Mouse (Mus musculus) liver, adult 10 weeks (tissue): ENCODE results near the gene Ccdc162. TPM values are rescaled to one million over a fixed set of nuclear protein-coding genes. Genes with fewer than 3 reads are reported as not detected.

Experiments
- polyA plus RNA-seq: library from polyadenylated mRNA; stranded (reverse); fragments of 350-450 nt; fragmentation: Illumina TruSeq; extraction: RNeasy Lipid Tissue Mini Kit (QIAGEN cat#74804); gene quantifications from one replicate; pipeline ENCODE4 v1.2.3, GENCODE M21; 2014; ENCODE audit warnings: low read depth, low replicate concordance

The Ccdc162 gene
- polyA plus RNA-seq: 14.7 TPM

DNA sequence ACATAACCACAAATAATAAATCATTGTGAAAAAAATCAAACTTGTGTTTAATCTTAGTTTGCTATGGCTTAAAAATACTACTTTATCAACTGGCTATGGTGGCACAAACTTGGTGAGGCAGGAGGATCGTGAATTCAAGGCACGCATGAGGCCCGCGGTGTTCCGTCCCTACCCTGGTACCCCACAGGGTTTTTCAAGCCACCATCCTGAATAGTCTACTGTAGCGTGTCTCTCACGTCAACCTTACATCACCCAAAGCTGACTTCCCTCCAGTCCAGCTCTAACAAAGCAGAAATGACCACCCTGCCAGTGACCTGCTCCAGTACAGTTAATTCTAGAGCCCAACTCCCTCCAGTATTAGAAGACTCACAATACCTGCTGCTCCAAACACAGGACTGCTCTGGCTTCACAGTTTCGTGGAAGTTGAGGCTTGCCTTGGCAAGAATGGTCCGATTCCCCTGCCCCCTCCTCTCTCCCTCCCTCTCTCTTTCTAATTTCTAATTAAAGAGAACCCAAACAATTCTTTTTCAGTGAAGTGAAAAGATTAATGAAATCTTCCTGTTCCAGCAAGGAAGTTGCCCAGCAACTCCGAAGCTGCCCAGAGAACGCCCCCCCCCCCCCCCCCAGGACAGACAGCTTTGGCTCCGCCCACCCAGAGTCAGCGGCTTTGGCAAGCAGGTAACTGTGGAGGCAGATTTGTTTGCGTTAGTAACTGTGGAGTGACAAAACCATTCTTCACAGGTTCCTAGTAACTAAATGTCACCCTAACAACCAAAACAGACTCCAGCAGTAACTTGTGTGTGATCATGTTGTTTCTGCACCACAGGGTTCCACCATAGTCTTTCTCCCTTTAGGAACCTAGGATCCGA lies at the start of gene Ccdc162:
TSS of gene Ccdc162 (minus strand) at position 606 of the 869 bp plus-strand sequence.

DNA sequence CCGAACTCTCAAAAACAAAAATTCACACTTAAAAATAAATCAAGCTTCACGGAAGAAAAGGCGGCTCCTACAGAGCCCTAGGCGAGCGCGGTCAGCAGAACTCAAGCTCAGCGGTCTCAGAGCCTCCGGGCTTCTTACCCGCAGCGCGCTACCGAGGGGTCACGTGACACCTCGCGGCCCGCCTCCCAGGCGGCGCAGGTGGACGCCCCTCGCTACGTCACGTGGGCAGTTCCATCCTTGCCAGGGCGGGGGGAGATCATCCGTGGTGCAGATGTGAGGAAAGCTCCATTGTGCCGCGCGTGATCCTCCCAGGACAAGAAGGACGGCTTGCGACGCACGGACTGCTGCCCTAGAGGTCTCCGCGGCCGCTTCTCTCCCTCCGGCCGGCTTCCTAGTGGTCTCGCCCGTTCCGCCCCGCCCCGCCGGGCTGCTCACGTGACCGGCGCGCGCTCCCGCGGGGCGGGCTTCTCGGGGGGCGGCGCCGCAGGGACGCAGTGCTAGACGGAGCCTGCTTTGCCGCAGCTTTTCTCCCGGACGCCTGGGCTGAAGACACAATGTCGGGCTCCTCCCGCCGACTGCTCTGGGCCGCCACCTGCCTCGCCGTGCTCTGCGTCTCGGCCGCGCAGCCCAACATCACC lies 197.3 kb downstream of the Ccdc162 start, which contains the start of gene Cd164:
TSS of gene Cd164 (plus strand) at position 434 of the 638 bp plus-strand sequence.

DNA sequence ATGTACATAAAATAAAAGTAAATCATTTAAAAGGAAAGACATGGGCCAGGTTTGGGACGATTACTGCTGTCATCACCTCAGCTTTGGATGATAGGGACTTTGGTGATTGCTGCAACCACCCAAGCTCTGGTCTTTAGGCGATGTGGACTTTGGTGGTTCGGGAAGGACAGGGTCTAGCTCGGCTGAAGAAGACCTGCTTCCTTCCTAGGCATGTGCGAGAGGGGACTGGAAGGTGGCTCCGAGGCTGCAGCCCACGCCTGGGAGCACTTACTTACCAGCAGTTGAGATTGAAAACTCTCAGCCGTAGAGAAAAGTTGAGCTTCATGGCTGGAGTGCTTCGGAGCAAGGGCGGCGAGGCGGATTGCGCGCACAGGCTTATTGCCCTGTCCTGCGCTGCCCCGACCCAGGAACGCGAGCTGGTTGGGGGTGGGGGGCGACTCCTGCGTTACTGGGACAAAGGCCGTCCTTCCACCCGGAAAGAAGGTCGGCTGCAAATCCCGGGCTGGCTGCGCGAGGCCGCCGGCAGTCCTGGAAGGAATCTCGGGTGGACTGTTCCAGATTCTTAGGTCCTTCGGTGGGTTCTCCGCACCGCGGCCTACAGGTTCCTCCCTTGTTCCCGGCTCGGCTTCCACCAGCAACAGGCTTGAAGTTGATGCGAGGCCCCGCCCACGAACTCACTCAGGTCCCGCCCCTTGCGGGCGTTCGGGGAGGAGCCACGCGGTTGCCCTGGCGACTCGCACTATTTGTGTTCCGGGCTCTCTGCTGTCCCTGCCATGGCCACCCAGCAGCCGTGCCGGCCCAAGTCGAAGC lies 226.5 kb downstream of the Ccdc162 start, which contains the start of the genes Smpd2 and Ppil6:
TSS of gene Smpd2 (minus strand) at position 662 of the 810 bp plus-strand sequence.
TSS of gene Ppil6 (plus strand) at position 732 of the 810 bp plus-strand sequence.

Other genes starting within 250 kb of the Ccdc162 start
- not detected for gene Mical1, start 240.3 kb downstream of the Ccdc162 start, polyA plus RNA-seq
- 5.6 TPM for gene Smpd2, start 226.3 kb downstream of the Ccdc162 start, polyA plus RNA-seq
- 2.3 TPM for gene Ppil6, start 226.2 kb downstream of the Ccdc162 start, polyA plus RNA-seq
- gene Cd164, start 197.2 kb downstream of the Ccdc162 start, polyA plus RNA-seq: 723 TPM
- 5.7 TPM for gene Cep57l1, start 93.2 kb upstream of the Ccdc162 start, polyA plus RNA-seq
- 15.2 TPM for gene Sesn1, start 93.3 kb upstream of the Ccdc162 start, polyA plus RNA-seq